Mouse (Mus musculus): ENCODE data around the gene Cbx3.
A peak's percentile ranks its signal among the peaks of the same experiment; 100 is the strongest.

Cbx3 gene

DNA sequence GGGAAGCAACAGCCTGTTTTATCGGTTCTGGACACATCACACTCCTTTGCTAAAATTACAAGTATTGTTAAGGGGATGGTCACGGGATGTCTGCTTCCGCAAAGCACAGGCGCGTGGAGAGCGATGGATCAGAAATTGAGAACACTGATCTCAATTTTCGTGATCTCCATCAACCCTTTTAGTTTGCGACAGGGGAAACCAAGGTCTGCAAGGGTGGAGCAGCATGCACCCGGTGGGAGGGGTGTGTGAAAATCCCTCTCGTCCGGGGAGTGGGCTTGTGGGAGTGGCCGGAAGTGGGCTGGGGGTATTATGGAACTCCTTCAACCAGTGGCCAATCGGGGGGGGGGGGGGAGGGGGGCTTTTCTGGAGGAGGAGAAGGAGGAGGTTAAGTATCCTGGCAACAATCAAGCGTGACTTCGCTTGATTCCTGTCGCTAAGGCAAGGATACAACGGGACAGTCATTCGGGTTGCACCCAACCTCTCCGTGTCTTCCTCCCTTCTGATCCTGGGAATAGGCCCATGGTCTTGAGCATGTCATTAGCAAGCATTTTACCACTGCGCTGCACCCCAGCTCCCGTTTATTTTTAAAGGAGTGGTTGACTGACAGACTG is 54.3 kb downstream of the Cbx3 start:
- DNase-seq (ENCODE audit: low spot score in 2 of 2), result peak; percentile 18 to 25

DNA sequence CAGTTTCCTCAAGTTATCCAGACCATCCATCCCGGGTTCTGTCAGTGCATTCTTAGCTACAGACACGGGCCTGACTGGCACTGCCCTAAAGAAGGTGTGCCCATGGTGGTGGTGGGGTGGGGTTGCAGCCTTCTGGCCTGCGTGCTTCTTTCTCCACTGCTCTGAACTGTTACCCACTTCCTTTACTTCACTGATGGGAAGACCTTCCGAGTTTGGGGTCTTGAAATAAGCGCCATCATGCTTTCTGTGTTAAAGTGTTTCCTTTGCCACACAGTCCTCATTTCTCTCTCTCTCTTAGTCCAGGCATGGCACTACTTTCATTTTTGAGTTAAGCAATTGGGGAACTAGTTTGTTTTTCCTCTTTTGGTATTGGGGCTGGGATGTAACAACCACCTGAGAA is 54.8 kb downstream of the Cbx3 start:
- DNase-seq (ENCODE audit: low spot score in 2 of 2), result no peak

DNA sequence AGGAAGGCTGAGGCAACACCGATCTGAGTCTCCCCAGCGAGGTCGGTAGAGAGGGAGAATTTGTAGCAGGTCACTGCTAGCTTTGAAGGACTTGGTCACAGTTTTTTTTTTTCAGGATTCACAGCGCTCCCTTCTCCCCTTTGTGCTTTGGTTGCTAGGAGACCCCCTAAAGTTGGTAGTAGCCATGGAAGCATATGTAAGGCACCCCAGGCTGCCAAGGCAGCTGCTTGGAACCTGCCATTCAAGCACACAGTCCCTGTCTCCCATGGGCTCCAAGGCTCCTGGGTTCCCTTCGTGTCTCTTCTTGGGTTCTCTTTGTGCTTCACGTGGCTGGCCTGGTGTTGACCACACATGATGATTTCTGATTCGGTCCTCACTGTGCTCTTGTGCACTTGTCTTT is 59.3 kb downstream of the Cbx3 start:
- DNase-seq (ENCODE audit: low spot score in 2 of 2), result no peak

Measured in right cerebral cortex, postnatal 36 days (tissue).